In the genomic region with DNA sequence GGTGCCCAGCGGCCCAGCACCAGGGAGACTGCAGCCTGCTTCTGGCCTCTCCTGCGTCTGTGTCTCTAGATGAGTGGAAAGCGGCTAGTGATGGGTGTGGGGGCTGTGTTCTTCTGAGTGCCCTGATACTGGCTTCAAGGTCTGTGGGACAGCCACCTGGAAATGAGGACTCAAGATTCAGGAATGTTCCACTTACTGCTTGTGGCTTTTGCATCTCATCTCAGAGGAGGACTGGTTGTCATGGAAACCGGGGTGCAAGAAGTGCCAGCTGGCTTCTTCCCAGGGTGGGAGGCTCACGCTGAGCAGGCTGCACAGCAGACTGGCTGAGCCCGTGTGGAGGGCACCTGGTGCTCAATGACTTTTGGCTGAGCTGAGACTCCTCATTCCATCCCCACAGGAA, we compare ENCODE assay signal across 8 mouse cellular contexts.
A peak's percentile ranks its signal among the peaks of the same experiment; 100 is the strongest.
DNase-seq lines count a peak whose midpoint lies in the region.

No protein-coding gene starts in this region.

- intact Hi-C loops in heart, postnatal 10 days (cut with DNase I): no loop called here
- intact Hi-C loops in heart, postnatal 25 days (cut with DNase I): no loop called here

- DNase-seq in heart, postnatal 10 days: peak; percentile 56 to 62
- no peak for DNase-seq in heart, postnatal 25 days (ENCODE audit: low spot score)
- peak; percentile 32 for DNase-seq in ZHBTc4 (ENCODE audit: low read depth, low spot score)
- peak; percentile 76 for DNase-seq in embryo, embryonic 11 days
- DNase-seq in layer of hippocampus, adult 11-12 months (ENCODE audit: low spot score): peak; percentile 93
- peak; percentile 65 for DNase-seq in lung, postnatal 14 days
- peak; percentile 90 for DNase-seq in right cerebral cortex, postnatal 25 days
- DNase-seq in spleen, adult 12 weeks (ENCODE audit: low spot score): no peak

Comparison
In these comparisons a context has a peak if more than half of its experiments do, and no peak if none do; other contexts are left out.
1. DNase-seq: peak in heart, postnatal 10 days (2 of 2), ZHBTc4 (single experiment), embryo, embryonic 11 days (single experiment), layer of hippocampus, adult 11-12 months (single experiment), lung, postnatal 14 days (single experiment) and right cerebral cortex, postnatal 25 days (single experiment); none in heart, postnatal 25 days (single experiment) and spleen, adult 12 weeks (single experiment).